Mouse (Mus musculus): ENCODE measurements at regions not wholly inside any gene's neighbourhood (a gene's known extent, or its start where the extent isn't known, plus 50 kb on each side); places are given as distances from the start of the nearest gene placed in this dataset.

- TF ChIP-seq CTCF (IDR thresholded peaks at IDR 0.05; ENCODE audit: insufficient read depth, low read length) = no peak
- TF ChIP-seq POLR2A (IDR thresholded peaks at IDR 0.05; ENCODE audit: borderline replicate concordance, extremely low read depth, low read depth, low read length) = no peak
These were observed 457.3 kb upstream of the Nrsn1 start for GRCm38 (mm10) chr13:25727504-25728095.

Data from lung, adult 2 months (tissue).